Mouse (Mus musculus) E14TG2a.4 (cell line): ENCODE results near the gene Olfr523.
"Not testable (repeated sequence)": the region's sequence is repeated elsewhere in the genome, so short reads cannot be mapped to it uniquely, and the experiment has no call there.

ENCODE experiments used
- CTCF ChIP-seq: conservative IDR thresholded peaks from 2 replicates; pipeline ENCODE4 v1.5.1; 2014; ENCODE audit warnings: low read length
- NANOG ChIP-seq: IDR thresholded peaks from 2 replicates; pipeline ENCODE4 v1.6.1; 2014; ENCODE audit warnings: borderline replicate concordance, low read length, mixed read lengths
- POU5F1 ChIP-seq: IDR thresholded peaks from 2 replicates; pipeline ENCODE4 v1.6.1; 2014; ENCODE audit warnings: low read length, borderline replicate concordance

DNA sequence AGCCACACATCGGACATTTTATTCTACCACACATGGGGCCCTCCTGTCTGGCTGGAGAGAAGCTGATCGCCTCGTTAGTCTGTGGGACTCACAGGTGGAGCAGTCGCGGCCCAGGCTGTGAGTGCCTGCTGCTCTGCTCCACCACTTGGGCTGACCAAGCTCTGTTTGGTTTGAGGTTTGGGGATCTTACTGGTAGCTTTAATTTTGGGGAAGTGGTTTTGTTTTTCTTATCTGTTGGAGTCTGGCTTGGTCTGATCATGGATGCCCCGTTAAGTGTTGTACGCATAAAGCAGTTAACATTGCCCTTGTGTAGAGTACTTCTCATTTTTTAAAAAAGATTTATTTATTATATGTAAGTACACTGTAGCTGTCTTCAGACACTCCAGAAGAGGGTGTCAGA is 39.0 kb upstream of the Olfr523 start:
- TF ChIP-seq CTCF, POU5F1, NANOG: not testable (repeated sequence)
